Mouse (Mus musculus) midbrain, embryonic 15.5 days (tissue): ENCODE data around the gene Fam173b. TPM values are rescaled to one million over a fixed set of nuclear protein-coding genes. Genes with fewer than 3 reads are reported as not detected.

Source experiments
- ATAC-seq: fragments of 200-750 bp; cut with Nextera tagmentation; replicated peaks from 2 replicates; pipeline ENCODE4 v1.8.0; 2017; ENCODE audit warnings: moderate TSS enrichment
- H3K27ac ChIP-seq: fragments of 300-500 bp; sonication (generic); 2 replicates; pipeline ENCODE4 v1.5.1; 2015; ENCODE audit warnings: mild to moderate bottlenecking, inconsistent platforms
- H3K27me3 ChIP-seq: fragments of 300-500 bp; sonication (generic); replicated peaks from 2 replicates; pipeline ENCODE4 v1.6.1; 2015; ENCODE audit warnings: inconsistent platforms
- H3K36me3 ChIP-seq: fragments of 300-500 bp; sonication (generic); replicated peaks from 2 replicates; pipeline ENCODE4 v1.6.1; 2015; ENCODE audit warnings: inconsistent platforms
- H3K4me1 ChIP-seq: fragments of 300-500 bp; sonication (generic); 2 replicates; pipeline ENCODE4 v1.6.1; 2015; ENCODE audit warnings: inconsistent platforms
- H3K4me2 ChIP-seq: fragments of 300-500 bp; sonication (generic); 2 replicates; pipeline ENCODE4 v1.6.1; 2015; ENCODE audit warnings: inconsistent platforms, mild to moderate bottlenecking, moderate library complexity
- H3K4me3 ChIP-seq: fragments of 300-500 bp; sonication (generic); 2 replicates; pipeline ENCODE4 v1.5.1; 2015; ENCODE audit warnings: mild to moderate bottlenecking, inconsistent platforms
- H3K9ac ChIP-seq: fragments of 300-500 bp; sonication (generic); 2 replicates; pipeline ENCODE4 v1.6.1; 2015; ENCODE audit warnings: mild to moderate bottlenecking, inconsistent platforms
- H3K9me3 ChIP-seq: fragments of 300-500 bp; sonication (generic); 2 replicates; pipeline ENCODE4 v1.6.1; 2016; ENCODE audit warnings: inconsistent platforms
- WGBS: fragments of 180-500 bp; shearing (Covaris S2); methylation state at CpG from one replicate; pipeline ENCODE4 v1.1.7; 2015; ENCODE audit warnings: mixed read lengths; 5-methylcytosine and 5-hydroxymethylcytosine counted together
- polyA plus RNA-seq: library from polyadenylated mRNA; unstranded; fragments of >200 nt; fragmentation: Nextera tagmentation; extraction: Ambion mirVana; gene quantifications from 2 replicates; pipeline ENCODE4 v1.2.1, GENCODE M21; 2015

Gene Fam173b
- 9.2 and 10.6 TPM in 2 replicates for polyA plus RNA-seq

GRCm38 (mm10) chr15:31601646-31602374, at the start of gene Fam173b, which contains the start of gene Cct5:
Gene Fam173b (plus strand): TSS chr15:31601852.
Gene Cct5 (minus strand): TSS chr15:31601804.
- Histone ChIP-seq H3K27me3 (no peaks in the 10 kb centered on the region), H3K4me3 (peak within 1 kb of the TSS; percentile 91), H3K9me3 (no peaks in the 10 kb centered on the region), H3K4me2 (peak within 1 kb of the TSS; percentile 70), H3K27ac (peak within 1 kb of the TSS; percentile 98), H3K4me1 (peaks cover 28% of the 10 kb centered on the region), H3K9ac (peak within 1 kb of the TSS; percentile 93), H3K36me3 (peaks cover 6% of the 10 kb centered on the region; the same call in 1 of the 2 replicates)
- WGBS, result under 1% methylated on average over 63 of the region's 63 CpGs
- peak; percentile 93 for ATAC-seq

GRCm38 (mm10) chr15:31554855-31555254, 46.8 kb upstream of the Fam173b start:
- Histone ChIP-seq H3K4me2 (no peak overlapping the region), H3K27me3 (no peaks in the 10 kb centered on the region), H3K4me1 (no peaks in the 10 kb centered on the region), H3K36me3 (no peaks in the 10 kb centered on the region), H3K27ac (no peak overlapping the region), H3K9ac (no peak overlapping the region), H3K4me3 (no peak overlapping the region), H3K9me3 (no peaks in the 10 kb centered on the region)
- 82% methylated on average over 2 of the region's 2 CpGs for WGBS
- ATAC-seq, result no peak

- no peaks in the 10 kb centered on the region for H3K9me3 ChIP-seq
- 74% methylated on average over 6 of the region's 6 CpGs for WGBS
- no peaks in the 10 kb centered on the region for H3K36me3 ChIP-seq
- no peaks in the 10 kb centered on the region for H3K4me1 ChIP-seq
- no peak overlapping the region for H3K27ac ChIP-seq
- no peak overlapping the region for H3K4me3 ChIP-seq
- no peak for ATAC-seq
- H3K27me3 ChIP-seq, result no peaks in the 10 kb centered on the region
- H3K9ac ChIP-seq, result no peak overlapping the region
- H3K4me2 ChIP-seq, result no peak overlapping the region
These were observed 40.3 kb upstream of the Fam173b start for GRCm38 (mm10) chr15:31561390-31561789.

GRCm38 (mm10) chr15:31561976-31562375, 39.7 kb upstream of the Fam173b start:
- no peak overlapping the region for H3K9ac ChIP-seq
- no peak overlapping the region for H3K27ac ChIP-seq
- no peak overlapping the region for H3K4me3 ChIP-seq
- no peaks in the 10 kb centered on the region for H3K27me3 ChIP-seq
- no peak overlapping the region for H3K4me2 ChIP-seq
- no peak for ATAC-seq
- H3K9me3 ChIP-seq, result no peaks in the 10 kb centered on the region
- H3K36me3 ChIP-seq, result no peaks in the 10 kb centered on the region
- H3K4me1 ChIP-seq, result no peaks in the 10 kb centered on the region
- WGBS, result 86% methylated on average over 4 of the region's 4 CpGs

GRCm38 (mm10) chr15:31562847-31563246, 38.8 kb upstream of the Fam173b start:
- 89% methylated on average over 8 of the region's 8 CpGs for WGBS

GRCm38 (mm10) chr15:31563577-31564546, 37.8 kb upstream of the Fam173b start:
- Histone ChIP-seq H3K27ac (no peak overlapping the region), H3K36me3 (no peaks in the 10 kb centered on the region), H3K4me2 (no peak overlapping the region), H3K9ac (no peak overlapping the region), H3K4me3 (no peak overlapping the region), H3K9me3 (no peaks in the 10 kb centered on the region), H3K27me3 (no peaks in the 10 kb centered on the region), H3K4me1 (no peaks in the 10 kb centered on the region)
- 82% methylated on average over 19 of the region's 19 CpGs for WGBS
- ATAC-seq, result no peak

More at GRCm38 (mm10) chr15:31562847-31563246, 38.8 kb upstream of the Fam173b start:
- H3K4me3 ChIP-seq, result no peak overlapping the region
- H3K4me1 ChIP-seq, result no peaks in the 10 kb centered on the region
- no peaks in the 10 kb centered on the region for H3K36me3 ChIP-seq
- no peak overlapping the region for H3K4me2 ChIP-seq
- no peak overlapping the region for H3K27ac ChIP-seq
- ATAC-seq, result no peak
- H3K9me3 ChIP-seq, result no peaks in the 10 kb centered on the region
- no peak overlapping the region for H3K9ac ChIP-seq
- H3K27me3 ChIP-seq, result no peaks in the 10 kb centered on the region

GRCm38 (mm10) chr15:31565184-31565583, 36.5 kb upstream of the Fam173b start, which contains the start of gene Cmbl:
Gene Cmbl (plus strand): TSS chr15:31565389.
- Histone ChIP-seq H3K4me1 (no peaks in the 10 kb centered on the region), H3K4me2 (no peak within 1 kb of the TSS), H3K27me3 (no peaks in the 10 kb centered on the region), H3K9me3 (no peaks in the 10 kb centered on the region), H3K27ac (no peak within 1 kb of the TSS), H3K4me3 (no peak within 1 kb of the TSS), H3K36me3 (no peaks in the 10 kb centered on the region), H3K9ac (no peak within 1 kb of the TSS)
- 66% methylated on average over 5 of the region's 5 CpGs for WGBS
- no peak for ATAC-seq

GRCm38 (mm10) chr15:31565786-31566185, 35.9 kb upstream of the Fam173b start:
- Histone ChIP-seq H3K9me3 (no peaks in the 10 kb centered on the region), H3K27me3 (no peaks in the 10 kb centered on the region), H3K4me2 (no peak overlapping the region), H3K9ac (no peak overlapping the region), H3K4me3 (no peak overlapping the region), H3K27ac (no peak overlapping the region), H3K36me3 (no peaks in the 10 kb centered on the region), H3K4me1 (no peaks in the 10 kb centered on the region)
- WGBS, result 79% methylated on average over 1 of the region's 1 CpGs
- no peak for ATAC-seq

- ATAC-seq, result no peak
- WGBS, result 73% methylated on average over 7 of the region's 7 CpGs
These were observed 34.2 kb upstream of the Fam173b start for GRCm38 (mm10) chr15:31567431-31567830.

GRCm38 (mm10) chr15:31568581-31568996, 33.1 kb upstream of the Fam173b start:
- no peak overlapping the region for H3K4me2 ChIP-seq
- H3K9me3 ChIP-seq, result no peaks in the 10 kb centered on the region
- no peak overlapping the region for H3K27ac ChIP-seq
- H3K4me3 ChIP-seq, result no peak overlapping the region
- ATAC-seq, result no peak
- no peaks in the 10 kb centered on the region for H3K27me3 ChIP-seq
- no peaks in the 10 kb centered on the region for H3K4me1 ChIP-seq
- no peak overlapping the region for H3K9ac ChIP-seq
- 26% methylated on average over 12 of the region's 12 CpGs for WGBS
- no peaks in the 10 kb centered on the region for H3K36me3 ChIP-seq

More at GRCm38 (mm10) chr15:31567431-31567830, 34.2 kb upstream of the Fam173b start:
- Histone ChIP-seq H3K9me3 (no peaks in the 10 kb centered on the region), H3K4me3 (no peak overlapping the region), H3K27ac (no peak overlapping the region), H3K27me3 (no peaks in the 10 kb centered on the region), H3K4me1 (no peaks in the 10 kb centered on the region), H3K4me2 (no peak overlapping the region), H3K36me3 (no peaks in the 10 kb centered on the region), H3K9ac (no peak overlapping the region)

GRCm38 (mm10) chr15:31569325-31570022, 32.2 kb upstream of the Fam173b start:
- no peak overlapping the region for H3K4me2 ChIP-seq
- no peaks in the 10 kb centered on the region for H3K4me1 ChIP-seq
- no peak overlapping the region for H3K9ac ChIP-seq
- 73% methylated on average over 9 of the region's 9 CpGs for WGBS
- no peaks in the 10 kb centered on the region for H3K9me3 ChIP-seq
- H3K27ac ChIP-seq, result no peak overlapping the region
- no peaks in the 10 kb centered on the region for H3K27me3 ChIP-seq
- H3K4me3 ChIP-seq, result no peak overlapping the region
- no peak for ATAC-seq
- H3K36me3 ChIP-seq, result no peaks in the 10 kb centered on the region

- H3K4me1 ChIP-seq, result no peaks in the 10 kb centered on the region
These were observed 30.7 kb upstream of the Fam173b start for GRCm38 (mm10) chr15:31570959-31571358.

More at GRCm38 (mm10) chr15:31570959-31571358, 30.7 kb upstream of the Fam173b start:
- no peak overlapping the region for H3K4me2 ChIP-seq
- H3K27ac ChIP-seq, result no peak overlapping the region
- no peaks in the 10 kb centered on the region for H3K9me3 ChIP-seq
- H3K27me3 ChIP-seq, result no peaks in the 10 kb centered on the region
- 94% methylated on average over 8 of the region's 8 CpGs for WGBS
- H3K4me3 ChIP-seq, result no peak overlapping the region
- no peak for ATAC-seq
- H3K36me3 ChIP-seq, result no peaks in the 10 kb centered on the region
- H3K9ac ChIP-seq, result no peak overlapping the region
